Mouse (Mus musculus) kidney, postnatal 4 days (tissue): ENCODE data around the gene Bag6.
"Not testable (repeated sequence)": the region's sequence is repeated elsewhere in the genome, so short reads cannot be mapped to it uniquely, and the experiment has no call there.

ENCODE experiments used
- DNase-seq, 2 experiments: peaks; one replicate each; pipeline ENCODE4 v3.0.0; 2021; ENCODE audit warnings: mixed read lengths in 2 of 2

The Bag6 gene

DNA sequence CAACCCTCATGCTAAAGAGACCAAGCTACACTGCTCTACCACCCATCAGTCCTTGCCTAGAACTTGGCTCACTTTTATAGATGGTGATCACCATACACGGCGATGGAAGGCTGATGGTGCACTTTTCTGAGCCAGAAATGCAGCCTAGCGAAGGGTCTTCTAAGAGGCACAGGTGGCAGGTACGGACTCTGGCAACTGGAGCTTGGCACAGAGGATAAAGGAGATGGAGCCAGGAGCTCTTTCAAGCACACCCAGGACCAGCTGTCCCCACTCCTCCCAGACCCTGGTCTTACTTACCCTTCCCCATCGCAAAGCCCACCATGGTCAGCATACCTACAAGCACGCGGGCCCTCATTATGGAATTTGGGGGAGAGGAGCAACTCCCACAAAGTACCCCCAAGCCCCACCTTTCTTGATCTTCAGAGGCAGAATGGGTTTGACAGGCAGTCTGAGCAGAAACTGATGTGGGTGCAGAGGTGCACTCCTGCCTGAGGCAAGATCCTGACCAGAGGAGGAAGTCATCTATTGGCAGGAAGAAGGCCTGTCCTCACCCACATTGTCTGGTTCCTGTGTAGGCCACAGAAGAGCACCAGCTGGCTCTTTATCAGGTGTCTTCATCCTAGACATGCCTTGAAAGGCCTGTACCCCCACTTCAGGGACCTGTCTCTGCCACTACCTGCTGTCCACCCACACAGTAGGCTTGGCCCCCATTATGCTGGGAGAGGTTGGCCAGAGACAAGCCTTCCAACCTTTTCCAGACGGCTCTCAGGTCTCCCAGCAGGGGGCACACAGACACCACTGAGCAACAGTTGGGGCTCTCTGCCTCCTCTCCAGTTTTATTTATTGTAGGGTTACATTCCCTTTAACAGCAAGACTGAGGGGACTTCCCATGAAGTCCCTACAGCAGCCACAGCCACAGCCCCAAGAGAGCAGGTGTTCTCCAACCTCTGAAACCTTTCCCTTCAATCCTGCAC lies 19.6 kb upstream of the Bag6 start, which contains the start of gene Ly6g5b:
TSS of gene Ly6g5b (minus strand) at position 383 of the 974 bp plus-strand sequence.
- peak; percentile 57 to 66 for DNase-seq

DNA sequence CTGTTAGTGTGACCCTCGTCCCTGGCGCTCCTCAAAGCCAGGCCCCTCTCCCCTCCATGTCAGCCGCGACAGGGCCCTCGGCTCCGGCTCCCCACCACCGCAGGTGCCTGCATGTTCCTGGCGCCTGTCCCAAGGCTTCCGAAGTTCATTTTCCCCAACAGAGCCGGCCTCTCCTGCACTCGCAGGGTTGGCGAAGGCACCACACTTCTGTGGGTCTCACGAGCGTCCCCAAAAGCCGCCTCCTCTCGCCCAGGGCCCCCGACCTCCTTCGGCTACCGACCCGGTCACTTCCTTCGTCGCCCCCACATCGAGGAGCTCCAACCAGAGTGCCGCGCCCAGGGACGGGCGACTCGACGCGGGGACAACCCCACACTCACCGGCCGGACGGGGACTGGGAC lies 14.2 kb upstream of the Bag6 start:
- peak in 1 of 2 experiments; percentile 60 for DNase-seq

DNA sequence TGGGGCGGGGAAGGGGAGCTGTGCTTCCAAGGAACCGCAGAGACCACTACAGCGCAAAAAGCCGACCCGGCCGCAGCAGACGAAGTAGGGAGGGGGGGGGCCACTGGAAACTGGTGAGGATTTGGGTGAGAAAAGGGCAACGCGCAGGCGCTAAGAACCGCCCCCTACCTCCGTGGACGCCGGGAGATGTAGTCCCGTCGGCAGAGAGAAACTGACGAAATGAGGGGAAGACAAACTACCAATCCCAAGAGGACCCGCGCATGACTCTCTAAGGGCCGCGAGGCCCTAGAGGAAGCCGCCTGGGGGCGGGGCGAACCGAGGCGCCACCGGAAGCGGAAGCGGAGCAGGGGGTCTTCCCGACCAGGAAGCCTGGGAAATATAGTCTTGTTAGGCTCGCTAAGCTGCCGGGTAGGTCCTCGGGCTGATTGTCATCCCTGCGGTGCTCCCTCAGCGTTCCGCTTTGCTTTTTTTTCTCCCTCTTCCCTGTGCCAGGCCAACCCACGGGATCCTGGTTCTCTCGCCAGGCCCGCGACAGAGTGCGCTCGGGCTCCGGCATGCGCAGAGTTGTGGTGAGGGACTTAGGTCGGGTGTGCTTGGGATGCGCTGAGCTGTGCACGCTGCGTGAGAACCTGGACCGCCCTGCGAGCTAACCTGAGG lies 13.7 kb upstream of the Bag6 start, which contains the start of gene Gpank1:
TSS of gene Gpank1 (plus strand) at position 313 of the 657 bp plus-strand sequence.
- DNase-seq: peak; percentile 98 to 99

DNA sequence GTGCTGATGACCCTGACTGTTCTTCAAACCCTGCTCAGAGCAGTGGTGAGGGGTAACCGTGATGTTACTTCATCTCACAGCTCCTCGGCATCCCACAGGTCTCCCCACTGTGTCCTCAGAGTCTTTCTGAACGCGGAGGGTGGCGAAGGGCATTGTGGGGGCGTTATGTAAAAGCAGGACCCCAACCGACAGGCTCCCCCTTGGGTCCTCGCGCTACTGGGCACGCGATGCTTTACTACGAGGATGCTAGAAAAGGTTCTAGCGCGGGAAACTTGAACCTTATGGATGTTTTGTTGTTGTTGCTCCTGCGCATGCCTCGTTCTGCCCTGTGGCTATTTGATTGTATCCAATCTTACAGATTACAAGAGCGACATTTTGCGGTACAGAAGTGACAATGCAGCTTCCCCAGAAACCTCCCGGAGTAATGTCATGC lies 13.1 kb upstream of the Bag6 start, which contains the start of gene Csnk2b:
TSS of gene Csnk2b (minus strand) at position 183 of the 433 bp plus-strand sequence.
- DNase-seq: peak; percentile 74 to 80

DNA sequence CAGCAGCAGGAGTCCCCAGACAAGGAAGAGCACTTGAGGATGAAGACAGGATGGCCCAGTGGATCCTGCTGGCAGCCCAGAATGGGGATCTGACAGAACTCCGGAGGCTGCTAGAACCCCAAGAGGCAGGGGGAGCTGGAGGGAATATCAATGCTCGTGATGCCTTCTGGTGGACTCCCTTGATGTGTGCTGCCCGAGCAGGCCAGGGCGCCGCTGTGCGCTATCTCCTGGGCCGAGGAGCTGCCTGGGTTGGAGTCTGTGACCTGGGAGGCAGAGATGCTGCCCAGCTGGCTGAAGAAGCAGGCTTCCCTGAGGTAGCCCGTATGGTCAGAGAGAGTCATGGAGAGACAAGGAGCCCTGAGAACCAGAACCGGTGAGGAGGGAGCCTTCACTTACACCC lies 11.7 kb upstream of the Bag6 start:
- DNase-seq: not testable (repeated sequence)

DNA sequence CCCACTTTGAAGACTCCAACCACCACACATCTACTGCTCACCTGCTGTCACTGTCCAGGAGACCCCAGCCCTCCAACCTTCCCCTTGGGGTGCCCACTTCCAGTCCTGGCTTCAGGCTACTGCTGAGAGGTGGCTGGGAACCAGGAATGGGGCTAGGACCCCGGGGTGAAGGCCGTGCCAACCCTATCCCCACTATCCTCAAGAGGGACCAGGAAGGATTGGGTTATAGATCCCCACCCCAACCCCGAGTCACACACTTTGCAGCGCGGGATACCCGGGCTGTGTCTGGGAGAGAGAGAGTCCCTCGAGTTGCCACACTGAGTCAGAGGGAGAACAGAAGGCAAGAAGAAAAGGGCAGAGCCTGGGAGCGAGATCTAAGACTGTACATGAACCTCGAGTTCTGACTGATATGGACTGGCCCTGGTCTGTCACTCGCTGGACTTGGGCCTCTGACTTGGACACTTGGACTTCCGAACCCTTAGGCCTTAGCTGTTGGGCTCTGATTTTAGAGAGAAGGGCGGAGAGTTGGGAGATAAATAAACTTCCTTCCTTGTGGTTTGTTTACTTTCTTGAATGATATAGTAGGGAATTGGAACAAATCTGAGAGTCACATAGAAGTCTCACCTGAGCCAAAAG lies 10.6 kb upstream of the Bag6 start:
- DNase-seq: not testable (repeated sequence)

DNA sequence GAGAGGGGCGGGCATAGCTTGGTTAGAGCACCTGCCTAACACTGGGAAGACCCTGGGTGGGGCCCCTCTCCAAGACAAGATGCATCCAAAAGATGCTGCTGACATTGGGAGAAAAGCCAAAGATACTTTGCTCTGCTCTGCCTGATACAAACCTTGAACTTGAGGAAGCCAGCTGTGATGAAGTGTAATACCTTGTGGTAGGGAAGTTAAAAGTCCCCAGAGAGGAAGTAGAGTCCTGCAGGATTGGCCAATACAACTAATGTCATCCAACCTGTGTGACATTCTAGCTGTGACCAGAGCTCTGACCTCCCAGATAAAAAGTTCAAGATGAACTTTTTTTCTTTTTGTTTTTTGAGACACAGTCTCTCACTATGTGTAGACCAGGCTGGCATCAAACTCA lies 9.9 kb upstream of the Bag6 start:
- no peak for DNase-seq

DNA sequence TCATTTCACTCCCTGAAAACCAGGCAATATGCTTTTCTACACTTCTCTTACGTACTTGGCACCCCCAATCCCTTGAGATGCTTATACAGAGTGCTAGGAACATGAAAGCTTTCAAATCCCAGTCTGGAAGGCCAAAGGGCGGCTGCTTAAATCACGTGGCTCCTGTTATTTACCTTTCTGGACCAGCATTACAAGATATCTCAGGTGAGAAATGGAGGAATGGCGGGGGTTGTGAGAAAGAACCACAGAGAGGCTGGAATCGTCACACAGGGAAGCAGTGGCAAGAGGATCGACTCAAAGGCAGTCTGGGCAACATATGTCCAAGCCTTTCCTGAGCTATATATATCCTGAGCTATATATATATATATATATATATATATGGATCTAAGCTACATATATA lies 9.4 kb upstream of the Bag6 start:
- DNase-seq: no peak

DNA sequence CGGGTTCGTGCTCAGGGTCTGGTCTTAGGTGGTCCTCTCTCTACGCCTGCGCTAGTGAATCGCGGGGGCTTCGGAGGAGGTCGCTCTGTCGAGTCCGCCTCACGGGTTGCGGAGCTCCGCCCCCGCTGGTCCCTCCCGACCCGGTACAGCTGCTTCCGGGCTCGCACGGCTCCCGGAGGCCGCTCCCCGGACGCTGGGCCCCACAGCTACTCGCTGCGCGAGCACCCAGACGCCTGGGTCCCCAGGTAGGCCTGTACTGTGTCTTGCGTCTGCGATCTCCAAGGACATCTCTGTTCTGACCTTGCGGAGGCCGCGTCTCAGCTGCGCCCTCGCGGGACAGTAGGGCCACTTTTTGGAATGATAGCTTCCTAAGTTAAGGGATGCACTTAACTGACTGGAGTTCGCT lies 8.8 kb upstream of the Bag6 start, which contains the start of gene D17H6S53E:
TSS of gene D17H6S53E (plus strand) at position 168 of the 406 bp plus-strand sequence.
- peak; percentile 81 to 88 for DNase-seq

DNA sequence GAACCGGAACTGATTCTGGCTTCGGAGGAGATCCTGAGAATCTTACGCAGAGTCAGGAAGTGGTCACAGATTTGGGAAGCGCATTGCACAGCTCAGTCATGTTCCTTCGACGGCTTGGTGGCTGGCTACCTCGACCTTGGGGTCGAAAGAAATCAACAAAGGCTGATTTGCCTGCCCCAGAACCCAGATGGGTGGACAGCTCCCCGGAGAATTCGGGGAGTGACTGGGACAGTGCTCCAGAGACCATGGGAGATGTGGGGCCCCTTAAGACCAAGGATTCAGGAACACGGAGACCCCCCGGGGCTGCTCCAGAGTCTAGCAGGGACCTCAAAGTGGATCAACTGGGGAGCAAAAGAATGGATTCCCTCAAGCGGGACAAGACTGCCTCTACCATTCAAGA lies 8.0 kb upstream of the Bag6 start:
- no peak for DNase-seq

DNA sequence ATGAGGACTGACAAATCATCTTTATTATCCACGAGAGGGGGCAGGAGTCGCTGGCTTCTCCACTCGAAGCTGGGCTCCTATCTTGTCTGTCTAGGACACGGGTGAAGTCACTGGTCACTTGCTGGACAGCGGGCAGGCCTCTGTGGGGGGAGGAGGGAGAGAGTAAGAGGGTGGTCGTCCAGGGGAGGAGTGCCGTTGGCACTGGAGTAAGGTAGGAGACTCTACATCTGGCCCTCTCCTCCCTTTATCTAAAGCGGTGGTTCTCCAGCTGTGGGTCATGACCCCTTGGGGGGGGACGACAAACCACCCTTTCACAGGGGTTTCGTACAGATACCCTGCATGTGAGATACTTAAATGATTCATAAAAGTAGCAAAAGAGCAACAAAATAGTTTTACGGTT lies 6.0 kb upstream of the Bag6 start:
- DNase-seq: no peak

DNA sequence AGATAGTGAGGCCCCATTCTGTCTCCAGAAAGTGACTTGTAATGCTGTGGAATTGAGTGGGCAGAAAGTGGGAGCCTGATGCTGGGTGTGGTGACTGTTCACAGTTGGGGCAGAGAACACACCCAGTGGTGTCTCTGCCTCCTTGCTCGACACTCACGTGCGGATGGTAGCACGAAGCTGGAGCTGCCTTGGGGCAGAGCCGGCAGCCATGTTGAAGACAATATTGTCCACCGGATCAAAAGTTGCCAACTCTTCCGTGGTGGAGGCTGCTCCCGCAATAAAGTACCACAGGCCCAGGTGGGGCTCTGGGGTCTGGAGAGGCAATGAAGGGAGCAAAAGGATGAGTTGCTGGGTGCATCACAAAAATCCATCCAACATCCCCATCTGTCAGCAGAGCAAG lies 3.9 kb upstream of the Bag6 start:
- DNase-seq: no peak

DNA sequence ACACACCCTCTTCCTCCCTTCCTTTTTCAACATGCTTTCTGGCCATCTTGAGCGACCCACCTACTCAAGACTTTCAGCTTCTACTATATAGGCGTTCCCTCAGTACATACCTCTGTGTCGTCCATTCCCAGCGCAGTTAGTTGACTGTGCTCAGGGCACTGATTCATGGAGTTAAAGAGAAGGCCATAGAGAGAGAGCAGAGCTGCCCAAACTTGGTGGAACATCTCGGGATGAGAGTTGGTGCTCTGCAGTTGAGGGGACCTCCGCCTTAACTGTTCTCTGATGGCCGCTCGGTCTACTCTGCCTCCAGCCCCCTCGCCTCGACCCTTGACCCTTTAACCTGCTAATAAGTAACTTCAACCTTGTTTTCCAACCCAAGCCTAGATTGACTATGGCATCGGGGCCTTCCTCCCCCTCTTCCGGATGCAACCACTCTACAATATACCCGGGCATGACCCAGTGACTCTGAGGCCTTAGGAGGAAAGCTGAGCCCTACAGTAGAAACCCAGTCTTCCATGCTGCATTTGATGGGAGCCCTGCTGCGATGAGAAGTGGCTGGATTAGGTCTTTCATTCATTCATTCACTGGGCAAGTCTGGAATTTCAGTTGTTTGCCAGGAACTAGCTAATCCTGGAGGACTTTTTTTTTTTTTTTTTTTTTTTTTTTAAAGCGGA lies 3.3 kb upstream of the Bag6 start, which contains the start of gene Apom:
TSS of gene Apom (minus strand) at position 551 of the 674 bp plus-strand sequence.
- peak in 1 of 2 experiments; percentile 48 for DNase-seq

DNA sequence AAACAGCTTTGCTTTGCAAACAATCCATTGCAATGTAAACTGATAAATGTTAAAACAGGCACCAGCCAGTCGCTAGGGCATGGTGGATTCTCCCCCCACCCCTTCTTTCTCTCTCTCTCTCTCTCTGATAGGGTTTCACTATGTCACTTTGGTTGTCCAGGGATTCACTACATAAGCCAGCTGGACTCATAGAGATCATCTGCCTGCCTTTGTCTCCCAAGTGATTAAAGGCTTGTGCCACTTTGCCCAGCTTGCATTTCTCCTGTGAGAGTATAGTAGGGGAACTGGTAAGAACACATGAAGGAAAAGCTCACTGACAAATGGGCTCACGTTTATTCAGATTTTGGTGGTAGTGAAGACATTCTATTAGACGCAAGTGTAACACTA lies 2.8 kb upstream of the Bag6 start:
- DNase-seq: no peak

DNA sequence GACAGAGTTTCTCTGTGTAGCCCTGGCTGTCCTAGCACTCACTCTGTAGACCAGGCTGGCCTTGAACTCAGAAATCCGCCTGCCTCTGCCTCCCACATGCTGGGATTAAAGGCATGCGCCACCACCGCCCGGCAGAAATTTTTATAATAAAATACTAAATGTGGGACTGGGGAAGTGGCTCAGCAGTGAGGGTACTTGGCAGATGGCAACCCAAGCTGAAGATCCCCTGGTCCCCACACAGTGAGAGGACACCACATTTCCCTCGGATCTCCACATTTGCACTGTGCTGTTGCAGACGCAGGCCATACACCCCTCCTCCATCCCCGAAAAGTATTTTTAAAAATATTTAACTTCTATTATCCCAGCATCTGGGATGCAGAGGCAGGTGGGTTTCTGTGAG lies 1.5 kb upstream of the Bag6 start:
- no peak for DNase-seq

DNA sequence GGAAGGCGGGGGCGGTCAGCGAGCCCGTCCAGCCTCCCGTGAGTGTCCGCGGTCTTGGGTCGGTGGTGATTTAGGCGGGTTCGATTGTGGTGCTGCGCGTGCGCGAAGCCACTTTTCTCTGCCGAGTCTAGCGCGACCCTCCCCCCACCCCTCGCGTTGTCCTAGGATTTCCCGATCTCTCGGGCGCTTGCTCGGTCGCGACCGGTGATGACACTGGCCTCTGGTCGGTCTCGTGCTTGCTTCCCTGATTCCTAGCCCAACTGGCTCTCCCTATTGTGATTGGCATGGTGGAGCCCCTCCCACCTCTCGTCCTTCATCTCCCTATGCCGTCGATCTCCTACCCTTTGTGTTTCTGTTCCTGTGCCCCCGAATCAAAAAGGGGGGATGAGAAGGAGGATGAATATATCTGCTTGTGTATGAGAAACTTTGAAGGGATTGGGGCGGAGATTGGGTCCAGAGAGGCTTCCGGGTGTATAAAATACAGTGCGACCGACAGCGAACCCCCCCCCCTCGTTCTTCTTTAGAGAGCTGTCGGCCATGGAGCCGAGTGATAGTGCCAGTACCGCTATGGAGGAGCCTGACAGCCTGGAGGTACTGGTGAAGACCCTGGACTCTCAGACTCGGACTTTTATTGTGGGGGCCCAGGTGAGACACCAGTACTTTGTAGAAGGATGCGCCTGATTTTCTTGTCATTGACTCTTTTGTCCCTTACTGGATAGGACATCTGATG lies 778 bp downstream of the Bag6 start:
- no peak for DNase-seq

DNA sequence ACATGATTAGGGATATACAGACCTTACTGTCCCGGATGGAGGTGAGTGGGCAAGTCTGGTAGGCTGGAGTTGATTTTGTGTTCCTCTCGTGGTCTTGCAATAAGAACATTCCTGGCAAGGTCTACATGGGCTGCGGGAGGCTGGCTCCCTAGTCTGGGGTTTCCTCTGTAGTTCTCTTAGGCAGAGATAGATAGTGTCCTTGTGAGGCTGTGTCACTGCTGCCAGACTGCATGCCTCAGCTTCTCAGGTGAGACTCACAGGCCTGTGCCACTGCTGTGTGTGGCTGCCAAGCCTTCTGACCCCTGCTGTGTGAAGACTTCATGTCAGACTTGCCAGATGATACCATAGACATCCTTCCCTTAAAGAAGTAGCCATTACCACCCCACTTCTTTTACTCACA lies 4.3 kb downstream of the Bag6 start:
- DNase-seq: no peak

DNA sequence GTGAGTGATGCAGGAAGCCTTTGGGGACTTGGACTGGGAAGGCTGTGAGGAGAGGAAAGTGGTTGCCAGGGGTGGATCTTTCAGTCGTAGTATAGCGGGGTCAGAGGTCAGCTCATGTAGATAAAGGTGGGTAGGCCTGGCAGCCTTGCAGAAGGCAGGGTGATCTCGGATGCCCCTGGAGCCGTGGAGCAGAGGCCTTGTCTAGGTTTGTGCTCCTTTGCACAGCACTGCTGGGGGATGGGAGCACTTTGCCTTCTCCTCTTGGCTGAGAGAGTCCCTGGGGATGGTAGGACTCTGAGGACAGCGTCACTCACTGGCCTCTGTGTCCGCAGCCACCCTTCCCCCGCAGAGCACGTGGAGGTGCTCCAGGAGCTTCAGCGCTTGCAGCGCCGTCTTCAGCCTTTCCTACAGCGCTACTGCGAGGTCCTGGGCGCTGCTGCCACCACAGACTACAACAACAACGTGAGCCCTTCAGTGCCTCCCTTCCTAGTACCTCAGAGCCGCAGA lies 5.6 kb downstream of the Bag6 start:
- DNase-seq: no peak

DNA sequence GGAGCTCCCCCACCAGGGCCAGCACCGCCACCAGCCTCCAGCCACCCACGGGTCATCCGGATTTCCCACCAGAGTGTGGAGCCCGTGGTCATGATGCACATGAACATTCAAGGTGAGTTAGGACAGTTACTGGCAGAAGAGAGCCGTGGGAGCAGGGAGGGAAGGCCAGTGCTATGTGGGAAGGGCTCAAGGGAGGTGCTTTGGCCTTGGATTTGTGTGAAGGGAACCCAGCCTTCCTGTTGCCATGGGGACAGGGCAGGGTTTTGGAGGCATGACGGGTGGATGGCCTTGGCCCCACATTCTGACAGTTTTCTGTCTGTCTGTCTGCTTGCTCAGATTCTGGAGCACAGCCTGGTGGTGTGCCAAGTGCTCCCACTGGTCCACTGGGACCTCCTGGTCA lies 7.0 kb downstream of the Bag6 start:
- DNase-seq: no peak

DNA sequence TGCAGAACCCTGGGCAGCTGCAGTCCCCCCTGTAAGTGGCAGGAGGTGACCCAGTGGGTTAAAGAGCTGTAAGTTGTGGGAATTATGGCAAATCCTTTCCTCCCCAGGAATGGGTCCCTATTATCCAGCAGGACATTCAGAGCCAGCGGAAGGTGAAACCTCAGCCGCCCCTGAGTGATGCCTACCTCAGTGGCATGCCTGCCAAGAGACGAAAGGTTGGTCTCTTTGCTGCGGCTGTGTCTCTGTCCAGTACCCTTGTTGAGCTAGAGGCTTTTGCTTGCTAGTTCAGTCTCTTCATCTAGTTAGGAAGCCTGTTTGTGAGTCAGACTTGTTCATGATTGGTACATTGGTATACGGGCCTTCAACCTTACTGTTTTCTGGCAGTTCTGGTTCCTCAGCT lies 11.2 kb downstream of the Bag6 start:
- no peak for DNase-seq

DNA sequence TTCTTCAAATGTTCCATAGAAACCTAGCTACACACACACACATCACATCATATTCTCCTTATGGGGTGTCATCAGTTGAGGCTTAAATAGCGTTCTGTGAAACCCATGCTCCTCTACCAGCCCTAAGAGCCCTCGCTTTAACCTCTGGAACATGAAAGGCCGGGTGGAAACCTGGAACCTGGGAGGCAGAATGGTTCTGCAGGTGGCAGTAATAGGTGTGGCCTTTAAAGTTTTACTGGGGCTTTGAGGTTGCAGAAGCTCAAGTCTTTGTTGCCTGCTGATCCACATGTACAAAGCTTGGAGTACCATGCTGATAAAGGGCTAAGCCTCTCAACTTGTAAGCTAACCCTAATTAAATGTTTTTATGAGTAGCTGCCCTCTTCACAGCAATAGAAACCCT lies 12.4 kb downstream of the Bag6 start:
- no peak for DNase-seq
